Mouse (Mus musculus) G1E (cell line): ENCODE measurements around the gene Olfr519. TPM values are rescaled to one million over a fixed set of nuclear protein-coding genes. Genes with fewer than 3 reads are reported as not detected.

ENCODE experiments used
- ATAC-seq: 2 replicates; pipeline ENCODE4 v1.8.0; 2016; ENCODE audit warnings: mild to moderate bottlenecking; ENCODE audit not compliant: insufficient number of reproducible peaks, poor library complexity, low FRiP score, severe bottlenecking; ENCODE audit errors: extremely low read depth
- DNase-seq: peaks from one replicate; pipeline ENCODE4 v3.0.0; 2012; ENCODE audit warnings: low spot score
- H3K27me3 ChIP-seq: 2 replicates; pipeline ENCODE4 v1.6.1; 2012; ENCODE audit warnings: mild to moderate bottlenecking, low read length, inconsistent platforms; ENCODE audit not compliant: insufficient read depth
- H3K36me3 ChIP-seq: replicated peaks from 2 replicates; pipeline ENCODE3; 2012; ENCODE audit warnings: mild to moderate bottlenecking, inconsistent platforms
- H3K4me1 ChIP-seq: 2 replicates; pipeline ENCODE4 v1.6.1; 2012; ENCODE audit warnings: low read depth, low read length, inconsistent platforms, mixed read lengths; ENCODE audit not compliant: insufficient read depth
- H3K4me3 ChIP-seq: 2 replicates; pipeline ENCODE4 v1.5.1; 2012; ENCODE audit warnings: low read depth, mild to moderate bottlenecking, inconsistent platforms, low read length, moderate library complexity, mixed read lengths
- H3K9me3 ChIP-seq: replicated peaks from 2 replicates; pipeline ENCODE4 v1.6.1; 2012; ENCODE audit warnings: inconsistent platforms
- CTCF ChIP-seq: IDR thresholded peaks from 2 replicates; pipeline ENCODE4 v1.5.1; 2012; ENCODE audit warnings: low read depth, low read length, inconsistent platforms, mixed read lengths
- GATA1 ChIP-seq: IDR thresholded peaks from 2 replicates; pipeline ENCODE4 v1.6.1; 2012; ENCODE audit warnings: borderline replicate concordance, low read length, inconsistent platforms, mixed read lengths
- GATA2 ChIP-seq: IDR thresholded peaks from 2 replicates; pipeline ENCODE4 v1.6.1; 2012; ENCODE audit warnings: low read depth, low read length, inconsistent platforms, borderline replicate concordance
- POLR2AphosphoS5 ChIP-seq: IDR thresholded peaks from 2 replicates; pipeline ENCODE4 v1.6.1; 2012; ENCODE audit warnings: low read depth, low read length, inconsistent platforms; ENCODE audit not compliant: insufficient replicate concordance
- TAL1 ChIP-seq: conservative IDR thresholded peaks from 2 replicates; pipeline ENCODE4 v1.6.1; 2012; ENCODE audit warnings: low read depth, low read length, inconsistent platforms, mixed read lengths
- polyA plus RNA-seq: library from polyadenylated mRNA; stranded (reverse); fragments of >175 nt; gene quantifications from 2 replicates; pipeline ENCODE4 v1.2.3, GENCODE M21; 2012
- total RNA-seq, 2 experiments: library from RNA; stranded (forward) in 1 of 2; stranded (reverse) in 1 of 2; fragments of 200-1000 nt in 1 of 2; fragments of >200 nt in 1 of 2; fragmentation: Nextera tagmentation in 1 of 2; gene quantifications; 2 replicates each; pipeline ENCODE4 v1.2.3; 2014 to 2017

The Olfr519 gene
- total and polyA plus RNA-seq, 3 experiments, result not detected

DNA sequence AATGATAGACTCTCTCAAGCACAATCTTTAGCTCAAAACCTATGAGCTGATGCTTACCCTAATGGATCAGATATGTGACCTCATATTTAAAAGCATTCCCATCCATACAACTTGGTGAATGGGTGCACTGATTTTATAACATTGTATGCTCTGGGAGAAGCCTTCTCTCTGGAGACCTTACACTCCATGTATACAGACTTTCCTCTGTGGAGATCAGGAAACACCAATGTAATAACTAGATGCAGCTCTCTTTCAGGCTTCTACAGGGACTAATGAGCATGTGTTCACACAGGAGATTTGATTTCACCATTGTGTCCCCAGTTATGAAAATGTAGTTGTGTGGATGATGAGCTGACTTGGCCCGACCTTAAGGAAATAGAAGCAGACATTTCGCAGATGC is 43.8 kb downstream of the Olfr519 start, which contains the start of gene Olfr516:
TSS of gene Olfr516 (minus strand) at position 101 of the 400 bp plus-strand sequence.
- H3K4me1 ChIP-seq, result no peaks in the 10 kb centered on the region
- H3K4me3 ChIP-seq, result no peak within 1 kb of the TSS
- TF ChIP-seq GATA2, result no peak
- TF ChIP-seq TAL1, result no peak
- TF ChIP-seq CTCF, result no peak
- TF ChIP-seq GATA1, result no peak
- no peak for TF ChIP-seq POLR2AphosphoS5
- H3K27me3 ChIP-seq, result no peaks in the 10 kb centered on the region
- no peak for ATAC-seq
- no peaks in the 10 kb centered on the region for H3K36me3 ChIP-seq
- DNase-seq, result no peak
- H3K9me3 ChIP-seq, result no peaks in the 10 kb centered on the region

Other genes with a start within 250 kb of the Olfr519 start
- not detected in 2 replicates for gene Olfr509, start 242.5 kb downstream of the Olfr519 start, total RNA-seq (2014; fragmentation: Nextera tagmentation)
- gene Olfr509, start 242.5 kb downstream of the Olfr519 start, total RNA-seq (2017), result 0.11 and 0.17 TPM in 2 replicates
- not detected in 2 replicates for gene Olfr509, start 242.5 kb downstream of the Olfr519 start, polyA plus RNA-seq
- not detected in 2 replicates for gene Olfr510, start 228.0 kb downstream of the Olfr519 start, total RNA-seq (2014; fragmentation: Nextera tagmentation)
- 0.06 and 0.11 TPM in 2 replicates for gene Olfr510, start 228.0 kb downstream of the Olfr519 start, total RNA-seq (2017)
- not detected in 2 replicates for gene Olfr510, start 228.0 kb downstream of the Olfr519 start, polyA plus RNA-seq
- gene Olfr512, start 181.1 kb downstream of the Olfr519 start, total RNA-seq (2014; fragmentation: Nextera tagmentation), result not detected in 2 replicates
- gene Olfr512, start 181.1 kb downstream of the Olfr519 start, total RNA-seq (2017), result 0.33 TPM in 1 of 2 replicates, not detected in the other
- gene Olfr512, start 181.1 kb downstream of the Olfr519 start, polyA plus RNA-seq, result not detected in 2 replicates
- not detected in 2 replicates for gene Olfr513, start 143.4 kb downstream of the Olfr519 start, total RNA-seq (2014; fragmentation: Nextera tagmentation)
- not detected in 2 replicates for gene Olfr513, start 143.4 kb downstream of the Olfr519 start, total RNA-seq (2017)
- not detected in 2 replicates for gene Olfr513, start 143.4 kb downstream of the Olfr519 start, polyA plus RNA-seq
- not detected in 2 replicates for gene Olfr514, start 68.4 kb downstream of the Olfr519 start, total RNA-seq (2014; fragmentation: Nextera tagmentation)
- gene Olfr514, start 68.4 kb downstream of the Olfr519 start, total RNA-seq (2017), result not detected in 2 replicates
- not detected in 2 replicates for gene Olfr514, start 68.4 kb downstream of the Olfr519 start, polyA plus RNA-seq
- not detected in 2 replicates for gene Olfr516, start 43.9 kb downstream of the Olfr519 start, total RNA-seq (2014; fragmentation: Nextera tagmentation)
- 0.05 and 0.12 TPM in 2 replicates for gene Olfr516, start 43.9 kb downstream of the Olfr519 start, total RNA-seq (2017)
- gene Olfr516, start 43.9 kb downstream of the Olfr519 start, polyA plus RNA-seq, result not detected in 2 replicates
- not detected in 2 replicates for gene Olfr517, start 22.0 kb downstream of the Olfr519 start, total RNA-seq (2014; fragmentation: Nextera tagmentation)
- gene Olfr517, start 22.0 kb downstream of the Olfr519 start, total RNA-seq (2017), result 0.05 TPM in 1 of 2 replicates, not detected in the other
- gene Olfr517, start 22.0 kb downstream of the Olfr519 start, polyA plus RNA-seq, result not detected in 2 replicates
- not detected in 2 replicates for gene Olfr518, start 9.4 kb downstream of the Olfr519 start, total RNA-seq (2014; fragmentation: Nextera tagmentation)
- 0.16 TPM in 1 of 2 replicates, not detected in the other for gene Olfr518, start 9.4 kb downstream of the Olfr519 start, total RNA-seq (2017)
- gene Olfr518, start 9.4 kb downstream of the Olfr519 start, polyA plus RNA-seq, result not detected in 2 replicates
- gene Nlrp10, start 35.8 kb upstream of the Olfr519 start, total RNA-seq (2014; fragmentation: Nextera tagmentation), result 4.7 and 5.3 TPM in 2 replicates
- gene Nlrp10, start 35.8 kb upstream of the Olfr519 start, total RNA-seq (2017), result 6.0 and 8.2 TPM in 2 replicates
- gene Nlrp10, start 35.8 kb upstream of the Olfr519 start, polyA plus RNA-seq, result 0.31 and 0.52 TPM in 2 replicates
- 206 and 223 TPM in 2 replicates for gene Eif3f, start 40.0 kb upstream of the Olfr519 start, total RNA-seq (2014; fragmentation: Nextera tagmentation)
- 111 and 137 TPM in 2 replicates for gene Eif3f, start 40.0 kb upstream of the Olfr519 start, total RNA-seq (2017)
- 677 and 1,007 TPM in 2 replicates for gene Eif3f, start 40.0 kb upstream of the Olfr519 start, polyA plus RNA-seq
- 0.75 TPM in 1 of 2 replicates, not detected in the other for gene Tub, start 55.9 kb upstream of the Olfr519 start, total RNA-seq (2014; fragmentation: Nextera tagmentation)
- gene Tub, start 55.9 kb upstream of the Olfr519 start, total RNA-seq (2017), result 0.06 and 0.16 TPM in 2 replicates
- not detected in 2 replicates for gene Tub, start 55.9 kb upstream of the Olfr519 start, polyA plus RNA-seq
- 0.68 TPM in 1 of 2 replicates, not detected in the other for gene Ric3, start 188.9 kb upstream of the Olfr519 start, total RNA-seq (2014; fragmentation: Nextera tagmentation)
- gene Ric3, start 188.9 kb upstream of the Olfr519 start, total RNA-seq (2017), result 0.06 and 0.27 TPM in 2 replicates
- gene Ric3, start 188.9 kb upstream of the Olfr519 start, polyA plus RNA-seq, result not detected in 2 replicates